Mouse (Mus musculus): Measurements from ENCODE around the gene Npas3. TPM values are rescaled to one million over a fixed set of nuclear protein-coding genes. Genes with fewer than 3 reads are reported as not detected.

Gene Npas3
- polyA plus RNA-seq, 1 experiment from 2014 or later, result 4.5 TPM

- WGBS, result 31% methylated on average over 14 of the region's 14 CpGs
- ATAC-seq (ENCODE audit: insufficient number of reproducible peaks, insufficient read depth, low FRiP score, low read depth), result no peak
- Histone ChIP-seq H3K36me3 (ENCODE audit: control insufficient read depth, insufficient read depth, low read length) (no peaks in the 10 kb centered on the region), H3K27me3 (ENCODE audit: control insufficient read depth, insufficient read depth, low read length) (0 out of 2 replicates have a peak, but pooled peaks cover 6% of the 10 kb centered on the region), H3K9me3 (ENCODE audit: control insufficient read depth, low read depth, low read length) (no peaks in the 10 kb centered on the region), H3K4me3 (ENCODE audit: low read depth, low read length) (peak overlapping the region; percentile 40), H3K4me2 (replicated peaks; ENCODE audit: low read depth, low read length) (peak overlapping the region; percentile 79), H3K9ac (replicated peaks; ENCODE audit: low read depth, low read length) (no peak overlapping the region), H3K27ac (ENCODE audit: low read length) (no peak overlapping the region), H3K4me1 (ENCODE audit: control insufficient read depth, insufficient read depth, low read length) (no peaks in the 10 kb centered on the region)
Observed at GRCm38 (mm10) chr12:54067419-54067818, 818.9 kb downstream of the Npas3 start.

- H3K27me3 ChIP-seq (ENCODE audit: control insufficient read depth, insufficient read depth, low read length), result 0 out of 2 replicates have a peak, but pooled peaks cover 6% of the 10 kb centered on the region
- H3K36me3 ChIP-seq (ENCODE audit: control insufficient read depth, insufficient read depth, low read length), result no peaks in the 10 kb centered on the region
- ATAC-seq (ENCODE audit: insufficient number of reproducible peaks, insufficient read depth, low FRiP score, low read depth), result peak; percentile 71
- H3K4me1 ChIP-seq (ENCODE audit: control insufficient read depth, insufficient read depth, low read length), result no peaks in the 10 kb centered on the region
- WGBS, result 5% methylated on average over 83 of the region's 84 CpGs
- H3K4me2 ChIP-seq (replicated peaks; ENCODE audit: low read depth, low read length), result peak overlapping the region; percentile 79
- H3K9me3 ChIP-seq (ENCODE audit: control insufficient read depth, low read depth, low read length), result no peaks in the 10 kb centered on the region
- H3K27ac ChIP-seq (ENCODE audit: low read length), result no peak overlapping the region
- H3K9ac ChIP-seq (replicated peaks; ENCODE audit: low read depth, low read length), result no peak overlapping the region; the same call in 1 of the 2 replicates
- H3K4me3 ChIP-seq (ENCODE audit: low read depth, low read length), result peak overlapping the region; percentile 40
Observed at GRCm38 (mm10) chr12:54067886-54068756, 819.6 kb downstream of the Npas3 start.

GRCm38 (mm10) chr12:54068757-54069146 is 820.3 kb downstream of the Npas3 start:
- no peaks in the 10 kb centered on the region for H3K9me3 ChIP-seq (ENCODE audit: control insufficient read depth, low read depth, low read length)
- peak overlapping the region; percentile 40 for H3K4me3 ChIP-seq (ENCODE audit: low read depth, low read length)
- H3K27ac ChIP-seq (ENCODE audit: low read length), result no peak overlapping the region
- no peak overlapping the region; the same call in 1 of the 2 replicates for H3K9ac ChIP-seq (replicated peaks; ENCODE audit: low read depth, low read length)
- H3K4me2 ChIP-seq (replicated peaks; ENCODE audit: low read depth, low read length), result peak overlapping the region; percentile 79
- 0 out of 2 replicates have a peak, but pooled peaks cover 6% of the 10 kb centered on the region for H3K27me3 ChIP-seq (ENCODE audit: control insufficient read depth, insufficient read depth, low read length)
- 66% methylated on average over 27 of the region's 27 CpGs for whole genome bisulfite sequencing
- no peaks in the 10 kb centered on the region for H3K36me3 ChIP-seq (ENCODE audit: control insufficient read depth, insufficient read depth, low read length)
- ATAC-seq (ENCODE audit: insufficient number of reproducible peaks, insufficient read depth, low FRiP score, low read depth), result no peak
- no peaks in the 10 kb centered on the region for H3K4me1 ChIP-seq (ENCODE audit: control insufficient read depth, insufficient read depth, low read length)

GRCm38 (mm10) chr12:54074012-54074411 is 825.5 kb downstream of the Npas3 start:
- Histone ChIP-seq H3K4me1 (ENCODE audit: control insufficient read depth, insufficient read depth, low read length) (no peaks in the 10 kb centered on the region), H3K27ac (ENCODE audit: low read length) (no peak overlapping the region), H3K9ac (replicated peaks; ENCODE audit: low read depth, low read length) (no peak overlapping the region), H3K4me2 (replicated peaks; ENCODE audit: low read depth, low read length) (no peak overlapping the region), H3K36me3 (ENCODE audit: control insufficient read depth, insufficient read depth, low read length) (no peaks in the 10 kb centered on the region), H3K4me3 (ENCODE audit: low read depth, low read length) (no peak overlapping the region), H3K27me3 (ENCODE audit: control insufficient read depth, insufficient read depth, low read length) (no peaks in the 10 kb centered on the region), H3K9me3 (ENCODE audit: control insufficient read depth, low read depth, low read length) (no peaks in the 10 kb centered on the region)
- no peak for ATAC-seq (ENCODE audit: insufficient number of reproducible peaks, insufficient read depth, low FRiP score, low read depth)
- 91% methylated on average over 2 of the region's 2 CpGs for WGBS

- 96% methylated on average over 3 of the region's 3 CpGs for WGBS
- Histone ChIP-seq H3K27me3 (ENCODE audit: control insufficient read depth, insufficient read depth, low read length) (no peaks in the 10 kb centered on the region), H3K9ac (replicated peaks; ENCODE audit: low read depth, low read length) (no peak overlapping the region), H3K4me1 (ENCODE audit: control insufficient read depth, insufficient read depth, low read length) (no peaks in the 10 kb centered on the region), H3K4me3 (ENCODE audit: low read depth, low read length) (no peak overlapping the region), H3K4me2 (replicated peaks; ENCODE audit: low read depth, low read length) (no peak overlapping the region), H3K27ac (ENCODE audit: low read length) (no peak overlapping the region), H3K9me3 (ENCODE audit: control insufficient read depth, low read depth, low read length) (no peaks in the 10 kb centered on the region), H3K36me3 (ENCODE audit: control insufficient read depth, insufficient read depth, low read length) (no peaks in the 10 kb centered on the region)
- no peak for ATAC-seq (ENCODE audit: insufficient number of reproducible peaks, insufficient read depth, low FRiP score, low read depth)
Observed at GRCm38 (mm10) chr12:54080996-54081395, 832.5 kb downstream of the Npas3 start.

- H3K4me3 ChIP-seq (ENCODE audit: low read depth, low read length), result no peak overlapping the region
- no peak overlapping the region for H3K9ac ChIP-seq (replicated peaks; ENCODE audit: low read depth, low read length)
- 77% methylated on average over 8 of the region's 8 CpGs for WGBS
- H3K36me3 ChIP-seq (ENCODE audit: control insufficient read depth, insufficient read depth, low read length), result no peaks in the 10 kb centered on the region
- ATAC-seq (ENCODE audit: insufficient number of reproducible peaks, insufficient read depth, low FRiP score, low read depth), result no peak
- H3K27ac ChIP-seq (ENCODE audit: low read length), result no peak overlapping the region
- H3K4me1 ChIP-seq (ENCODE audit: control insufficient read depth, insufficient read depth, low read length), result no peaks in the 10 kb centered on the region
- H3K27me3 ChIP-seq (ENCODE audit: control insufficient read depth, insufficient read depth, low read length), result no peaks in the 10 kb centered on the region
- no peak overlapping the region for H3K4me2 ChIP-seq (replicated peaks; ENCODE audit: low read depth, low read length)
- H3K9me3 ChIP-seq (ENCODE audit: control insufficient read depth, low read depth, low read length), result no peaks in the 10 kb centered on the region
Observed at GRCm38 (mm10) chr12:54093729-54094128, 845.3 kb downstream of the Npas3 start.

- WGBS, result 73% methylated on average over 2 of the region's 2 CpGs
Observed at GRCm38 (mm10) chr12:54096492-54096891, 848.0 kb downstream of the Npas3 start.

GRCm38 (mm10) chr12:54098136-54098535 is 849.7 kb downstream of the Npas3 start:
- 80% methylated on average over 6 of the region's 6 CpGs for WGBS
- ATAC-seq (ENCODE audit: insufficient number of reproducible peaks, insufficient read depth, low FRiP score, low read depth), result no peak
- no peak overlapping the region for H3K27ac ChIP-seq (ENCODE audit: low read length)
- H3K9me3 ChIP-seq (ENCODE audit: control insufficient read depth, low read depth, low read length), result no peaks in the 10 kb centered on the region
- H3K36me3 ChIP-seq (ENCODE audit: control insufficient read depth, insufficient read depth, low read length), result no peaks in the 10 kb centered on the region
- no peak overlapping the region for H3K4me2 ChIP-seq (replicated peaks; ENCODE audit: low read depth, low read length)
- no peaks in the 10 kb centered on the region for H3K27me3 ChIP-seq (ENCODE audit: control insufficient read depth, insufficient read depth, low read length)
- H3K4me3 ChIP-seq (ENCODE audit: low read depth, low read length), result no peak overlapping the region
- H3K4me1 ChIP-seq (ENCODE audit: control insufficient read depth, insufficient read depth, low read length), result no peaks in the 10 kb centered on the region; the same call in 1 of the 2 replicates
- no peak overlapping the region for H3K9ac ChIP-seq (replicated peaks; ENCODE audit: low read depth, low read length)

More at GRCm38 (mm10) chr12:54096492-54096891, 848.0 kb downstream of the Npas3 start:
- no peak overlapping the region for H3K4me3 ChIP-seq (ENCODE audit: low read depth, low read length)
- no peak for ATAC-seq (ENCODE audit: insufficient number of reproducible peaks, insufficient read depth, low FRiP score, low read depth)
- H3K27me3 ChIP-seq (ENCODE audit: control insufficient read depth, insufficient read depth, low read length), result no peaks in the 10 kb centered on the region
- H3K9me3 ChIP-seq (ENCODE audit: control insufficient read depth, low read depth, low read length), result no peaks in the 10 kb centered on the region
- no peak overlapping the region for H3K27ac ChIP-seq (ENCODE audit: low read length)
- H3K4me1 ChIP-seq (ENCODE audit: control insufficient read depth, insufficient read depth, low read length), result no peaks in the 10 kb centered on the region; the same call in 1 of the 2 replicates
- no peak overlapping the region for H3K9ac ChIP-seq (replicated peaks; ENCODE audit: low read depth, low read length)
- no peak overlapping the region for H3K4me2 ChIP-seq (replicated peaks; ENCODE audit: low read depth, low read length)
- H3K36me3 ChIP-seq (ENCODE audit: control insufficient read depth, insufficient read depth, low read length), result no peaks in the 10 kb centered on the region

Data from stomach, embryonic 14.5 days (tissue).